Mouse (Mus musculus) 3T3-L1 (cell line): ENCODE results near the gene Gpc3.

Experiments used
- DNase-seq: peaks from one replicate; pipeline ENCODE4 v3.0.0-alpha.2; 2015; ENCODE audit warnings: low read depth, low spot score

Gene Gpc3

GRCm38 (mm10) chrX:52613328-52614030 lies at the start of gene Gpc3:
Gpc3 (minus strand) TSS chrX:52613950.
- DNase-seq = no peak

- DNase-seq = peak; percentile 1
Measured at GRCm38 (mm10) chrX:52651975-52652374, 38.2 kb upstream of the Gpc3 start.

DNA sequence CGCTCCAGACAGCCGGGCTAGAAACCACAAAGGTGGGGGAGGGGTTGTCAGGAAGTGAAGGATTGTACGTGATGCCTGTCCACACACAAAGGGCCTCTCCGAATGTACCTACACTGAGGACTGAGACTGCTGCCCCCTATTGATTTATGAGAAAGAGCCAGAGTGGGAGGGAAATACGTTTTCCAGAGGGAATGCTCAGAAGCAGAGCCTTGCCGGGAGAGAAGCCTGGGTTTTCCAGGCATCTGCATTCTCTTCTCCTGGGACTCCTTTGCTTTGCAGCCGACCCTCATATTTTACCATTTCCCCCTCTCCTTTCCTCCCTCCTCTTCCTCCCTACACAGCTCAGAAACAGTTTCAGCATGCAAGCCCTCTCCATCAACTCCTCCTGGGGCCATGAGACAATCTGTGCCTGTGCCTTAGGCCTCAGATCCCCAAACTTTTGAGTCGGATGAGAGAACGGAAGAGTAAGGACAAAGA lies 37.8 kb upstream of the Gpc3 start:
- no peak for DNase-seq

GRCm38 (mm10) chrX:52648910-52649785 lies 35.4 kb upstream of the Gpc3 start:
- no peak for DNase-seq

GRCm38 (mm10) chrX:52644393-52644792 lies 30.6 kb upstream of the Gpc3 start:
- DNase-seq = no peak

- no peak for DNase-seq
Measured at GRCm38 (mm10) chrX:52643350-52643749, 29.6 kb upstream of the Gpc3 start.

DNA sequence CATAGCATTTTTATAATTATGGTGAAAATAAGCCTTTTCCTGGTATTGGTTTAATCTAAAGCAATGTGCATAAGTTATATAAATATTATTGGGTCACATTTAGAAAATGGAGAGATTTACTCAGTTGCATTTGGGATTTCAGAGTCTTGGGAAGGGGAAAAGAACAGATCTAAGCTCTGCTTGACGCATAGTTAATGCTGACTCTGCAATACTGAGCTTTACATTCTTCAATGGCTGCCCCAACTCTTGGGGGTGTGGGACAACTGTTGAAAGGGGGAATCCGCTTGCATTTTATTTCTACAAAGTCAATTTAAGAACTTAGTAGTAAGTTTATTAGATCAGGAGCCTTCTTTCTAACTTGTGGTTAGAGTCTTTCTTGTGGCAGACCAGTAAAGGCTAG lies 28.4 kb upstream of the Gpc3 start:
- no peak for DNase-seq

DNA sequence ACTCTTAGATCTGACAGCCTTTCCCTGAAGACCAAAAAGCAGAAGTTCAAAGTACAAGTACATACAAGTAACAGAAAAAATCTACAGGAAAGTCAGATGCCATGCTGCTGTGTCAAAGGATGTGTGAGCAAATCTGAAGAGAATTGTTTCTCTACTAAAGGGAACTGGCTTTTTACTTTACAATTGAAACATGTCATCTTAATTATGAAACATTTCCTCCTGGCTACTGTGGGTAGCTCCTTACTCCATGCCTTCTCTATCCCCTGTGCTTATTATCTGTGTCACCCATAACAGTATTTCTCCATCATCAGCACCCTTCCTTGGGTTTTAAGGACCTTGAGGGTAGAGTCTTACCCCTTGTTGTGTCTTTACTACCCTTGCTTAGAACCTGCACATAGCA lies 23.7 kb upstream of the Gpc3 start:
- no peak for DNase-seq

DNA sequence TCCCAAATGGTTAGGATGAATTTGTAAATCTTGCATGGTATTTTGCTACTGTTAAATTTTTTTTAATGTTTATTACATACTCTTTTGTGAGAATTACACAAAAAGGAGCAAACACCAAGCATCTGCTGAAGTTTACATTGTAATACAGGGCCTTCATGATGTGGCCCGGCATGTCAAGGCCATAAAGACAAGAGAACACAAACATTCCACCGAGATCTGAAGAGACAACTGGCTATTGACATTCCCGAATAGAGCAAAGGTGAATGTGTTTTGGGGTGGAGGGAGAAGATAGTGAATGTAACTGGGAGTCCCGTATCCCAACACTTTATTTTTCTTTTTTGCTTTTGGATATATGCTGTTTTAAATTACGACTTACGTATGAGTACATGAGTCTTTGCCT lies 20.2 kb upstream of the Gpc3 start:
- DNase-seq = no peak

DNA sequence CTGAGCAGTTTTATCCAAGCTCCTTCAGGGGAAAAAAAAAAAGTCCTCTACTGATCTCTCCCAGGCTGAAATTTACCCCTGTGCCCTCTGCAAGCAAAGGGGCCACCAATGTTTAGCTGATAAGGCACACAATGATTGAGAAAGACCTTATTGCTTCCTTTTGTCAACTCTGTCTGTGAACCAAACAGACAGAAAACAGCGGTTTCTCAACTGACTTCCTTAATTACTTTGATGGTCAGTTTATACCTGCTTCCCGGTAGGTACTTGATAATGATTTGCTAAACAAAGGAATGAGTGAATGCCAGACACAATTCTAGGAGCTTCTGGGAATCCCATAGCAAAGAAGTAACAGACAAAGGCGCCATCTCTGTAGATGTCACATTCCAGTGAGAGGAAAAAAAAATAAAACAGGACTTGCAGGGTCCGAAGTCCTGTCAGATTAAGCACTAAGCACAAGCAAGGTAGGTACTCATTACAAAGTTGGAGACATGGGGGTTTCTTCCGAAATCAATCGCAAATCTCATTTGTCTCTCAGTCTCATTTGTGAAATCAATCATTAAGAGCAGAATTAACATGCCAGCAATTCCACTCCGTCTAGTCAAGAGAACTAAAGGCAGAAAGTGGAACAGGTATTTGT lies 19.1 kb upstream of the Gpc3 start:
- no peak for DNase-seq

- DNase-seq = no peak
Measured at GRCm38 (mm10) chrX:52626963-52627716, 13.4 kb upstream of the Gpc3 start.

DNA sequence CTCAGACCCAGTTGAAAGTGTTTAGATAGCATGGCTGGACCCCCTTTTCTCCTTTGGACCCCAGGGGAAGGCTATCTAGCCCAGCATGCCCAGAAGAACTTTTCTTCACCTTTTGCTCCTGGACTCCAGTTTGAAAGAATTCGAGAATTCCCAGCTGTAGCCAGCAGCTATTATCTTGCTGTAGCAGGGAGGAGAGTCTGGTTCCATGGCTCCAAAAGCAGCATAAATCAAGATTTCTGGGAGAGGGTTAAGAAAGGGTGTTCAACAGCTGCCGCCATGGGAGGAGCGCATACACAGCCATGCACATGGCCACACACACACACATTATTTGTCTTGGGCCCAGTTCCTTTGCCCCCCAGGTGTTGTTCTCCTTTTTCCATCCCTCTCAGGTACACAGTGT lies 4.1 kb upstream of the Gpc3 start:
- no peak for DNase-seq

GRCm38 (mm10) chrX:52616152-52616551 lies 2.4 kb upstream of the Gpc3 start:
- DNase-seq = no peak

DNA sequence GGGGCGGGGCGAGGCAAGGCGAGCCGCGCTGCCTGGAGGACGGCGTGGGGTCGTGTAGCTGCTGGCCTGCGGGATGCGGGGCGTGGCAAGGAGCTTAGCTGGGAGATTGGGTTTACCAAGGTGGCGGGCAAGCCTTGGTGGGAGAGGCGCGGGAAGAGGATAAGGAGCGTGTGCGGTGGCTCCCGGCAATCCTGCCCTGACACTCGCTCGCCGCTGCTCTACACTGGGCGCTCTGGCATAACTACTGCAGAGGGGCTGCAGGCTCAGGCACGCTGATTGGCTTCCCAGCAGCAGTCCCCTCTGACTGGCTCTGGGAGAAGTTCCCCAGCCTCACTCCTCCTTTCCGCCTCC lies 256 bp upstream of the Gpc3 start:
- DNase-seq = no peak

GRCm38 (mm10) chrX:52612806-52613205 lies 944 bp downstream of the Gpc3 start:
- DNase-seq = no peak

GRCm38 (mm10) chrX:52611987-52612670 lies 1.6 kb downstream of the Gpc3 start:
- no peak for DNase-seq

DNA sequence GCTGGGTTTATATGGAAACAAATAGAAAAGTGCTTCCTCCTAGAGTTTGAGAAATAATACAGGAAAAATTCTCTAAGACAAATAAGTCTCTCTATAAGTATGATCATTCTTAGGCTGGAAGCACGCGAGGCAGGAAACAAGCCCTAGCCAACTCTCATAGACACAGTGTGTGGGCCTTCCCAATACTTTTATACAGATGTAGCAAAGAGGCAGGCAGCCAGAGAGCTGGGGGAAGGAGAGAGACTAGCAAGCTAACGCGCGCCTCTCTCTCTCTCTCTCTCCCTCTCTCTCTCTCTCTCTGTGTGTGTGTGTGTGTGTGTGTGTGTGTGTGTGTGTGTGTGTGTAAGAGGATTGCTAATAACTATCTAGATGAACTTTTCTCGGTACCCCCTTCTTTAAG lies 2.2 kb downstream of the Gpc3 start:
- no peak for DNase-seq

DNA sequence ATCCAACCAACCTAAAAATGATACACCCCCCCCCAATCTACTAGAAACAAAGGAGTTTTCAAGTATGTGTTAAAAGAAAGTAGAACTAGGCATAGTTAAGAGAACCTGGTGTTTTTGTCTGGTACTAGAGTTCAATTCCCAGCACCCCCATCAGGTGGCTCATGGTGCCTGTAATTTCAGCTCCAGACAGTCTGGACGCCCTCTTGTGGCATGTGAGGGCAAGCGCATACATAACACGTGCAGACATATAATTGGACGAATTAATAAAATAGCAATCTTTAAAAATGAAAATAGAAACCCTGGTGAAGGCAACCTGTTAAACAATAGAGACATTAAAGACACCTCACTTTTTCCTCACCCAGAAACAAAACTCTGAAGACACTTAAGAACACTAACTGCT lies 10.6 kb downstream of the Gpc3 start:
- no peak for DNase-seq

DNA sequence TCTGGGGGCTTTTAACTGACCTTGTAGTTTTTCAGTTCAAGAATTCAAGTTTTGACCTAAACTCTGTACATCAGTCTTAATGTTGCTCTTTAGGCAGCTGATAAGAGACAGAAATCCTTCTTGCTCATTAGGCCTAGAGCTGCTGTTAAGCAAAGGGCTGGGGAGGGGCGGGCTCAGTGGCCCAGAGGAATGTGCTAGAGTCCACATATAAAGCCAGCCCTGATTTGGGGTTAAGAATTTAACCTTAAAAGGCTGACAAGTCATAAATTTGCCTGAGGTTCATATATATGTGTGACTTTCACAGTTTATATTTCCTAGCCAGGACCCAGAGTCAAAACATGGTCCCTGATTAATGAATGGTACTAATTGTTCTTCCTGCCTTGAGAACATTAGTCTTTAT lies 14.5 kb downstream of the Gpc3 start:
- DNase-seq = no peak

DNA sequence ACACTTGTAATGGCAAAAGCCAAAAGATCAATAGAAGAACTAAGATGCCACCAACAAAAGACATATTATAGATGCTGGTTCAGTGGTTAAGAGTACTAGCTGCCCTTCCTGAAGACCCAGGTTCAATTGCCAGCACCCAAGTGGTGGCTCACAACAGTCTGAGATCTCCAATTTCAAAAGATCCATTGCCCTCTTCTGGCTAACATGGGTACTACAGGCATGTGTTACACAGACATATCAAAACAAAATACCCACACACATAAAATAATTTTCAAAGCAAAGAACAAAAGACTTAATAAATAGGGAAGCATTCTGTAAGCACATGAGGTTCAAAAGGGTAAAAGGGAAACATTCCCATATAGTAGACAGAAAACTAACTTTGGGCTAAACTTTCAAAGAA lies 26.1 kb downstream of the Gpc3 start:
- peak; percentile 3 for DNase-seq

GRCm38 (mm10) chrX:52559995-52560394 lies 53.8 kb downstream of the Gpc3 start:
- DNase-seq = no peak
